Mouse (Mus musculus) myocyte (in vitro differentiated cells): ENCODE measurements around the gene Myh9. TPM values are rescaled to one million over a fixed set of nuclear protein-coding genes. Genes with fewer than 3 reads are reported as not detected.

Experiments used
- H3K27me3 ChIP-seq: one replicate; pipeline ENCODE4 v1.6.1; 2011; ENCODE audit not compliant: control insufficient read depth, insufficient read depth, insufficient read length
- H3K36me3 ChIP-seq: one replicate; pipeline ENCODE4 v1.6.1; 2011; ENCODE audit not compliant: control insufficient read depth, insufficient read depth
- H3K4me2 ChIP-seq: one replicate; pipeline ENCODE4 v1.6.1; 2011; ENCODE audit warnings: low read depth, control low read depth
- H3K4me3 ChIP-seq: one replicate; pipeline ENCODE4 v1.5.1; 2011; ENCODE audit warnings: mild to moderate bottlenecking, control low read depth, moderate library complexity
- H3K79me2 ChIP-seq: one replicate; pipeline ENCODE4 v1.6.1; 2011; ENCODE audit not compliant: control insufficient read depth, insufficient read depth
- H3ac ChIP-seq: one replicate; pipeline ENCODE4 v1.6.1; 2011; ENCODE audit not compliant: control insufficient read depth, insufficient read length
- CEBPB ChIP-seq: IDR thresholded peaks from 2 replicates; pipeline ENCODE4 v1.6.1; 2011; ENCODE audit warnings: mild to moderate bottlenecking, moderate library complexity; ENCODE audit not compliant: poor library complexity, insufficient read depth, severe bottlenecking
- E2F4 ChIP-seq: IDR thresholded peaks from one replicate; pipeline ENCODE4 v1.6.1; 2011; ENCODE audit warnings: mild to moderate bottlenecking, control low read depth, moderate library complexity; ENCODE audit not compliant: insufficient read depth
- MAX ChIP-seq: IDR thresholded peaks from one replicate; pipeline ENCODE4 v1.6.1; 2011; ENCODE audit warnings: low read depth, mild to moderate bottlenecking, control low read depth
- MYOD1 ChIP-seq, 3 experiments: IDR thresholded peaks; one replicate each; pipeline ENCODE4 v1.6.1; 2011; ENCODE audit warnings: control low read depth in 2 of 3, low read depth in 2 of 3, mild to moderate bottlenecking in 2 of 3, moderate library complexity in 1 of 3; ENCODE audit not compliant: insufficient read length in 2 of 3, control insufficient read depth in 1 of 3
- MYOG ChIP-seq, 3 experiments: IDR thresholded peaks; one replicate each; pipeline ENCODE4 v1.6.1; 2011; ENCODE audit warnings: control low read depth in 2 of 3, low read depth in 2 of 3, mild to moderate bottlenecking in 2 of 3; ENCODE audit not compliant: insufficient read length in 2 of 3, control insufficient read depth in 1 of 3, insufficient read depth in 1 of 3
- POLR2A ChIP-seq: IDR thresholded peaks from one replicate; pipeline ENCODE4 v1.6.1; 2011; ENCODE audit warnings: low read depth, mild to moderate bottlenecking, control low read depth, moderate library complexity; ENCODE audit not compliant: insufficient read length
- POLR2AphosphoS2 ChIP-seq: IDR thresholded peaks from one replicate; pipeline ENCODE4 v1.6.1; 2011; ENCODE audit warnings: low read depth, control low read depth; ENCODE audit not compliant: insufficient read length
- REST ChIP-seq: IDR thresholded peaks from one replicate; pipeline ENCODE4 v1.6.1; 2011; ENCODE audit warnings: mild to moderate bottlenecking, control low read depth, moderate library complexity; ENCODE audit not compliant: insufficient read depth, insufficient read length
- SRF ChIP-seq: IDR thresholded peaks from one replicate; pipeline ENCODE4 v1.6.1; 2011; ENCODE audit warnings: low read depth; ENCODE audit not compliant: control insufficient read depth, insufficient read length
- TCF12 ChIP-seq: IDR thresholded peaks from one replicate; pipeline ENCODE4 v1.6.1; 2011; ENCODE audit warnings: mild to moderate bottlenecking, control low read depth; ENCODE audit not compliant: poor library complexity, insufficient read depth, severe bottlenecking
- TCF3 ChIP-seq: IDR thresholded peaks from one replicate; pipeline ENCODE4 v1.6.1; 2011; ENCODE audit warnings: low read depth, control low read depth; ENCODE audit not compliant: insufficient read length
- USF1 ChIP-seq: IDR thresholded peaks from one replicate; pipeline ENCODE4 v1.6.1; 2011; ENCODE audit warnings: low read depth, mild to moderate bottlenecking, control low read depth, moderate library complexity
- polyA plus RNA-seq: library from polyadenylated mRNA; unstranded; fragments of >200 nt; fragmentation: generic; extraction: Trizol; gene quantifications from one replicate; pipeline ENCODE4 v1.2.1, GENCODE M21; 2012; ENCODE audit warnings: missing spikeins

The Myh9 gene
- polyA plus RNA-seq, 1 experiment: 466 TPM

DNA sequence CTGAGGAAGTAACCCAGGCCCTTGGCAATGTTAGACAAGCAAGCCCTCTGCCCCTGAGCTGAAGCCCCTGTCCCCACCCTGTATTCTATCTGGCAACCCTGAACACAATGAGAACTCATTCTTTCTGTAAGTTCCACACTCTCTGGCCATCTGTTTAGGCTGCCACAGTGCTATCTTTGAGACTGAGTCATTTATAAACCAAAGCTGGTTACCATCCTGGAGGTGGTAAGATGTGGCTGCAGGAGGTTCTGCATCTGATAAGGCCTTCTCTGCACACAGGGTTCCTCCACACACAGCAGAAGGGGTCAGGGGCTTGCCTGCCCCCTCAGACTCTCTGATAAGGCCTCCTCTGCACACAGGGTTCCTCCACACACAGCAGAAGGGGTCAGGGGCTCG is 45.1 kb upstream of the Myh9 start:
- no peak overlapping the region for H3ac ChIP-seq
- TF ChIP-seq TCF12: peak; percentile 54
- TF ChIP-seq MYOD1 (IDR thresholded peaks at IDR 0.05; ENCODE audit: control insufficient read depth in 1 of 3, insufficient read length in 2 of 3, low read depth in 2 of 3): peak in 2 of 3 experiments; percentile 28 to 69
- peak in 2 of 3 experiments; percentile 2 to 21 for TF ChIP-seq MYOG (IDR thresholded peaks at IDR 0.05; ENCODE audit: control insufficient read depth in 1 of 3, insufficient read depth in 1 of 3, insufficient read length in 2 of 3, low read depth in 2 of 3)
- no peak for TF ChIP-seq USF1

DNA sequence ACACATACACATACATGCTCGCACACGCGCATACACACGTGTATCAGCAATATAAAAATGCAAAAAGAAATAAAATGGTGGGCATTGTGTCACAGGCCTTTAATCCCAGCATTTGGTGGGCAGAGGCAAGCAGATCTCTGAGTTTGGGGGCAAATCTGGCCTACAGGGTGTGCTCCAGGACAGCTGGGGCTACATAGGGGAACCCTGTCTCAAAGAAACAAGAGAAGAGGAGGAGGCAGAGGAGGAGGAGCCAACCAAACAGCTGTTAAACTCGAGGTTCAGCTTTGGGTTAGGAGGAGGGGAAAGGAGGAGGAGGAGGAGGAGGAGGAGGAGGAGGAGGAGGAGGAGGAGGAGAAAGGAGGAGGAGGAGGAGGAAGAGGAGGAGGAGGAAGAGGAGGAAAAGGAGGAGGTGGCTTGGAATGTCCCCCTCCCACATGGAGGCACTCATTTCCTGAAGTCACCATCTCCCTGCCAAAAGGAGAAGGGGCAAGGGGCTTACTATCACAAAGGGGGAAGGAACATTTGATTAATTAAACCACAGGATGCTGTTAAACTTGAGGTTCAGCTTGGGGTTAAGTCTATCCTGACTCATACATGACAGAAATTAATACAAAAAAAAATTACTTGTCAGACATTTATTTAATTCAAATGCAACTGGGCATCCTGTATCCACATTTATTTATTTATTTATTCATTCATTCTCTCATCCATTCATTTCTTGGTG is 44.6 kb upstream of the Myh9 start:
- Histone ChIP-seq H3ac (no peak overlapping the region), H3K79me2 (no peaks in the 10 kb centered on the region), H3K4me3 (no peak overlapping the region), H3K27me3 (no peaks in the 10 kb centered on the region), H3K4me2 (peak overlapping the region; percentile 75), H3K36me3 (no peaks in the 10 kb centered on the region)
- TF ChIP-seq SRF: no peak
- peak; percentile 14 to 88 (median 59) for TF ChIP-seq MYOG (IDR thresholded peaks at IDR 0.05; ENCODE audit: control insufficient read depth in 1 of 3, insufficient read depth in 1 of 3, insufficient read length in 2 of 3, low read depth in 2 of 3)
- peak; percentile 69 for TF ChIP-seq TCF12
- TF ChIP-seq MYOD1 (IDR thresholded peaks at IDR 0.05; ENCODE audit: control insufficient read depth in 1 of 3, insufficient read length in 2 of 3, low read depth in 2 of 3): peak; percentile 35 to 76 (median 75)
- no peak for TF ChIP-seq MAX
- TF ChIP-seq TCF3: no peak
- TF ChIP-seq POLR2A: peak; percentile 9

More for the DNA sequence above, 45.1 kb upstream of the Myh9 start:
- Histone ChIP-seq H3K36me3 (no peaks in the 10 kb centered on the region), H3K4me3 (no peak overlapping the region), H3K4me2 (peak overlapping the region; percentile 75), H3K79me2 (no peaks in the 10 kb centered on the region), H3K27me3 (no peaks in the 10 kb centered on the region)

DNA sequence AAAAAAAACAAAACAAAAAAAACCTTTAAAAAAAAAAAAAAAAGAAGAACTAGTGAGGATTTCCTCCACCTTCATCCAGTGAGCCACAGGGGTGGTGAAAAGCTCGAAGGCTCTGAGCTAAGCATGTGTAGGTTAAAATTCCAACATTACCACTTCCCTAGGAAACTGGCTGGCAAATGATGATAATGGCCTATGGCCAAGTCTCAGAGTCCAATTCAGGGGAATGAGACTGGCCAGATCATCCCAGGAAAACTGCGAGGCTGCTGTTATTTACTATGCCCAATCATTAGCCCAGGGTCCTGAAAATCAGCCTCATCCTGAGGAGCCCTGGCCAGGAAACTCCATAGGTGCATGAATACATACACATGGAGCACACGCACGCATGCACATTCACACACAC is 44.0 kb upstream of the Myh9 start:
- H3K27me3 ChIP-seq: no peaks in the 10 kb centered on the region
- no peak overlapping the region for H3ac ChIP-seq
- peak overlapping the region; percentile 75 for H3K4me2 ChIP-seq
- no peaks in the 10 kb centered on the region for H3K79me2 ChIP-seq
- no peak overlapping the region for H3K4me3 ChIP-seq
- no peak for TF ChIP-seq REST
- TF ChIP-seq CEBPB: no peak
- TF ChIP-seq MAX: no peak
- no peak for TF ChIP-seq MYOD1 (IDR thresholded peaks at IDR 0.05; ENCODE audit: control insufficient read depth in 1 of 3, insufficient read length in 2 of 3, low read depth in 2 of 3)
- no peak for TF ChIP-seq USF1
- no peak for TF ChIP-seq POLR2AphosphoS2
- TF ChIP-seq MYOG (IDR thresholded peaks at IDR 0.05; ENCODE audit: control insufficient read depth in 1 of 3, insufficient read depth in 1 of 3, insufficient read length in 2 of 3, low read depth in 2 of 3): no peak
- TF ChIP-seq POLR2A: no peak
- no peak for TF ChIP-seq SRF
- no peak for TF ChIP-seq TCF3
- no peak for TF ChIP-seq TCF12
- TF ChIP-seq E2F4: no peak
- H3K36me3 ChIP-seq: no peaks in the 10 kb centered on the region

DNA sequence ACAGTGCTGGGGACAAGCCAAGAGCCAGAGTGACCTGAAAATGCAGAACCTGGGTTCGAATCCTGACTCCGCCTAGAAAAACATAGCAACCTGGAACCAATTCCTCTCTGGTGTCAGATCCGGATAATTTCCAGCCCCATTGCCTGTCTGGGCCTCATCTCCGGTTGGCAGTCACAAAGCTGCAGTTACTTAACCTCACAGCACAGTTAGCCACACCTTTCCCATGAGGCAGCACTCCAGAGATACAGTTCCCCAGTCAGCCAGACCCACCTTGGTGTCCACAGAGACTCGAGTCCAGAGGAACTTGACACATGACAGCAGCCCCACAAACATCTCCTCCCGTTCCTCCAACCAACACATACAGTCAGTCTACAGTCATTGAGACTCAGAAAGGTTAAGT is 43.2 kb upstream of the Myh9 start:
- no peaks in the 10 kb centered on the region for H3K79me2 ChIP-seq
- H3K4me2 ChIP-seq: peak overlapping the region; percentile 1
- no peak for TF ChIP-seq TCF3
- TF ChIP-seq MAX: no peak
- no peak for TF ChIP-seq CEBPB
- TF ChIP-seq POLR2AphosphoS2: no peak
- no peaks in the 10 kb centered on the region for H3K27me3 ChIP-seq
- no peak overlapping the region for H3K4me3 ChIP-seq
- no peaks in the 10 kb centered on the region for H3K36me3 ChIP-seq
- H3ac ChIP-seq: no peak overlapping the region

DNA sequence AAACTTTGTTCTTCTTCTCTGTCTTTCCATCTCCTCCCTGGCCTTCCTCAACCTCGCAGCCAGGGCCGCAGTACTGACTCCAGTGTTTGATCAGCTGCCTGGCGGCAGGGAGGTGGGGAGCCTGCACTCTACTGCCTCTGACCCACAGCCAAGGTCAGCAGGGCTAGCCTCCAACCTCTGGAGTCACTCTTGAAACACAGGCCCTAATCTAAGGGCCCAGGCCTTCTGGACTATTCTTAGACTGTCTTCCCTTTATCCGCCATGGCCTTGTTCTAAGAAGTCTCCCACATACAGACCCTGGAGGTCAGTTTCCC is 41.7 kb upstream of the Myh9 start:
- H3K4me3 ChIP-seq: peak overlapping the region; percentile 20
- H3ac ChIP-seq: no peak overlapping the region
- H3K27me3 ChIP-seq: no peaks in the 10 kb centered on the region
- no peaks in the 10 kb centered on the region for H3K79me2 ChIP-seq
- peak overlapping the region; percentile 89 for H3K4me2 ChIP-seq
- H3K36me3 ChIP-seq: no peaks in the 10 kb centered on the region
- TF ChIP-seq MYOG (IDR thresholded peaks at IDR 0.05; ENCODE audit: control insufficient read depth in 1 of 3, insufficient read depth in 1 of 3, insufficient read length in 2 of 3, low read depth in 2 of 3): peak in 1 of 3 experiments; percentile 46
- no peak for TF ChIP-seq TCF12
- no peak for TF ChIP-seq POLR2A
- peak in 1 of 3 experiments; percentile 76 for TF ChIP-seq MYOD1 (IDR thresholded peaks at IDR 0.05; ENCODE audit: control insufficient read depth in 1 of 3, insufficient read length in 2 of 3, low read depth in 2 of 3)
